Mouse (Mus musculus): ENCODE measurements around the gene Gm20425.

- TF ChIP-seq POLR2A (IDR thresholded peaks at IDR 0.05; ENCODE audit: insufficient read depth, low read depth, low read length) (peak; percentile 59), CTCF (IDR thresholded peaks at IDR 0.05; ENCODE audit: insufficient read depth, low read depth, low read length) (no peak)
Measured at GRCm38 (mm10) chr9:103201561-103202260, 28.4 kb downstream of the Gm20425 start, which contains the start of gene Srprb.

Data from olfactory bulb, adult 2 months (tissue).